Mouse (Mus musculus) limb, embryonic 14.5 days (tissue): Measurements from ENCODE around the gene Gm49394. TPM values are rescaled to one million over a fixed set of nuclear protein-coding genes. Genes with fewer than 3 reads are reported as not detected.

Experiments used
- ATAC-seq: fragments of 200-750 bp; cut with Nextera tagmentation; 2 replicates; pipeline ENCODE4 v1.8.0; 2017; ENCODE audit warnings: low read depth, moderate number of reproducible peaks, moderate TSS enrichment; ENCODE audit not compliant: low FRiP score
- DNase-seq: peaks from one replicate; pipeline ENCODE4 v3.0.0-alpha.2; 2015; ENCODE audit warnings: low spot score
- H3K27ac ChIP-seq: fragments of 300-500 bp; sonication (generic); replicated peaks from 2 replicates; pipeline ENCODE4 v1.5.1; 2014; ENCODE audit warnings: low read depth, mild to moderate bottlenecking, low read length, moderate library complexity, mixed read lengths
- H3K27me3 ChIP-seq: fragments of 300-500 bp; sonication (generic); 2 replicates; pipeline ENCODE4 v1.6.1; 2014; ENCODE audit warnings: low read length, mixed read lengths; ENCODE audit not compliant: control insufficient read depth, insufficient read depth
- H3K36me3 ChIP-seq: fragments of 300-500 bp; sonication (generic); 2 replicates; pipeline ENCODE4 v1.6.1; 2014; ENCODE audit warnings: mild to moderate bottlenecking, low read length, moderate library complexity, mixed read lengths; ENCODE audit not compliant: control insufficient read depth, insufficient read depth
- H3K4me1 ChIP-seq: fragments of 300-500 bp; sonication (generic); 2 replicates; pipeline ENCODE4 v1.6.1; 2014; ENCODE audit warnings: antibody characterized with exemption, low read length, mixed read lengths; ENCODE audit not compliant: control insufficient read depth, insufficient read depth
- H3K4me2 ChIP-seq: fragments of 300-500 bp; sonication (generic); replicated peaks from 2 replicates; pipeline ENCODE4 v1.6.1; 2014; ENCODE audit warnings: low read depth, mild to moderate bottlenecking, low read length, moderate library complexity; ENCODE audit not compliant: severe bottlenecking
- H3K4me3 ChIP-seq: fragments of 300-500 bp; sonication (generic); replicated peaks from 2 replicates; pipeline ENCODE4 v1.5.1; 2014; ENCODE audit warnings: low read length
- H3K9ac ChIP-seq: fragments of 300-500 bp; sonication (generic); 2 replicates; pipeline ENCODE4 v1.6.1; 2014; ENCODE audit warnings: mild to moderate bottlenecking, low read depth, low read length, moderate library complexity; ENCODE audit not compliant: severe bottlenecking
- H3K9me3 ChIP-seq: fragments of 300-500 bp; sonication (generic); 2 replicates; pipeline ENCODE4 v1.6.1; 2016; ENCODE audit warnings: low read length; ENCODE audit not compliant: control insufficient read depth
- POLR2A ChIP-seq: fragments of 200-500 bp; IDR thresholded peaks from 2 replicates; pipeline ENCODE4 v1.8.0; 2012; ENCODE audit warnings: inconsistent platforms, mild to moderate bottlenecking, moderate library complexity, borderline replicate concordance; ENCODE audit not compliant: insufficient read depth, insufficient read length; ENCODE audit errors: extremely low read depth
- WGBS: fragments of 180-500 bp; shearing (Covaris S2); extraction: QIAGEN DNeasy Blood & Tissue Kit; methylation state at CpG from one replicate; pipeline ENCODE4 v1.1.7; 2014; 5-methylcytosine and 5-hydroxymethylcytosine counted together
- polyA plus RNA-seq, 2 experiments: library from polyadenylated mRNA; depleted of rRNA in 1 of 2; stranded (reverse) in 1 of 2; unstranded in 1 of 2; fragments of >200 nt; fragmentation: Nextera tagmentation in 1 of 2; extraction: Ambion mirVana in 1 of 2; gene quantifications; 2 replicates each; pipeline versions ENCODE4 v1.2.1 to v1.2.3; 2012 to 2014

The Gm49394 gene
- polyA plus RNA-seq, 2 experiments: 0.41 to 1.4 TPM

DNA sequence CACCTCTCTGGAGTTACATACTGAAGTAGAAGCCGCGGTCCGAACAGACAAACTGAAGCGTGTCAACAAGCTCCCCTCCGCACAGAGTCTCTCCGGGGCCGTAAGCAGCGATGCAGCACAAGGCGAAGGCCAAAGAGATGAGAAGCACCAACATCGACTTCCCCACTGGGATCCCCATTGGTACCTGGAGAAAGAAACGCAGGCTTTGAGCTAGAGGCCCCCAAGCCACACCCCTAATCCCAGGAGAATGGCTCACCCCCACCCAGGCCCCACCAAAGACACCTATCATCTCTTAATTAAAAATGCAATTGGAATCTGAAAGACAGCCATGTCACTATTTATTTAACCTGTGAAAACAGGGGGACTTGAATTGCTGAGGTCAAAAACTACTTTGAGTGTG is 14.1 kb downstream of the Gm49394 start:
- peak overlapping the region; percentile 96 for H3K9ac ChIP-seq
- no peaks in the 10 kb centered on the region for H3K9me3 ChIP-seq
- ATAC-seq (no peak), DNase-seq (no peak)
- no peak for TF ChIP-seq POLR2A
- H3K4me1 ChIP-seq: no peaks in the 10 kb centered on the region
- 13% methylated on average over 11 of the region's 11 CpGs for WGBS
- H3K27ac ChIP-seq: 0 out of 2 replicates have a peak overlapping the region, but pooled peaks have one; percentile 72
- H3K4me3 ChIP-seq: peak overlapping the region; percentile 71
- peaks cover 55% of the 10 kb centered on the region for H3K27me3 ChIP-seq
- peaks cover 59% of the 10 kb centered on the region for H3K36me3 ChIP-seq
- H3K4me2 ChIP-seq: peak overlapping the region; percentile 67

GRCm38 (mm10) chr7:142653726-142654125 is 16.0 kb downstream of the Gm49394 start:
- no peak for TF ChIP-seq POLR2A
- H3K9ac ChIP-seq: peak overlapping the region; percentile 96; the same call in 1 of the 2 replicates
- H3K9me3 ChIP-seq: no peaks in the 10 kb centered on the region
- H3K4me3 ChIP-seq: peak overlapping the region; percentile 71
- H3K27me3 ChIP-seq: peaks cover 40% of the 10 kb centered on the region
- H3K4me1 ChIP-seq: no peaks in the 10 kb centered on the region
- peak overlapping the region; percentile 56 for H3K27ac ChIP-seq
- peak overlapping the region; percentile 67 for H3K4me2 ChIP-seq
- ATAC-seq: no peak
- 10% methylated on average over 18 of the region's 18 CpGs for WGBS
- no peak for DNase-seq
- peaks cover 59% of the 10 kb centered on the region for H3K36me3 ChIP-seq

GRCm38 (mm10) chr7:142646676-142647075 is 23.1 kb downstream of the Gm49394 start:
- WGBS: 25% methylated on average over 6 of the region's 6 CpGs
- H3K36me3 ChIP-seq: peaks cover 8% of the 10 kb centered on the region
- ATAC-seq (no peak), DNase-seq (no peak)
- H3K4me2 ChIP-seq: no peak overlapping the region
- no peak overlapping the region for H3K27ac ChIP-seq
- no peak for TF ChIP-seq POLR2A
- H3K9ac ChIP-seq: no peak overlapping the region
- H3K4me3 ChIP-seq: no peak overlapping the region
- no peaks in the 10 kb centered on the region for H3K27me3 ChIP-seq
- H3K4me1 ChIP-seq: peaks cover 11% of the 10 kb centered on the region; the same call in 1 of the 2 replicates
- H3K9me3 ChIP-seq: no peaks in the 10 kb centered on the region

- ATAC-seq: no peak; the same call in 1 of the 2 replicates
- DNase-seq: no peak
- Histone ChIP-seq H3K36me3 (no peaks in the 10 kb centered on the region), H3K9me3 (no peaks in the 10 kb centered on the region), H3K9ac (no peak overlapping the region), H3K4me1 (peaks cover 11% of the 10 kb centered on the region; the same call in 1 of the 2 replicates), H3K27ac (0 out of 2 replicates have a peak overlapping the region, but pooled peaks have one; percentile 45), H3K27me3 (no peaks in the 10 kb centered on the region), H3K4me2 (no peak overlapping the region), H3K4me3 (no peak overlapping the region)
- TF ChIP-seq POLR2A: no peak
- 15% methylated on average over 5 of the region's 5 CpGs for WGBS
These were observed 24.7 kb downstream of the Gm49394 start for GRCm38 (mm10) chr7:142645045-142645444.

GRCm38 (mm10) chr7:142636178-142636577 is 33.6 kb downstream of the Gm49394 start:
- Histone ChIP-seq H3K4me2 (no peak overlapping the region), H3K27me3 (no peaks in the 10 kb centered on the region), H3K9me3 (no peaks in the 10 kb centered on the region), H3K36me3 (no peaks in the 10 kb centered on the region), H3K4me1 (peaks cover 7% of the 10 kb centered on the region), H3K27ac (no peak overlapping the region), H3K4me3 (no peak overlapping the region), H3K9ac (no peak overlapping the region)
- DNase-seq (no peak), ATAC-seq (no peak)
- TF ChIP-seq POLR2A: no peak

DNA sequence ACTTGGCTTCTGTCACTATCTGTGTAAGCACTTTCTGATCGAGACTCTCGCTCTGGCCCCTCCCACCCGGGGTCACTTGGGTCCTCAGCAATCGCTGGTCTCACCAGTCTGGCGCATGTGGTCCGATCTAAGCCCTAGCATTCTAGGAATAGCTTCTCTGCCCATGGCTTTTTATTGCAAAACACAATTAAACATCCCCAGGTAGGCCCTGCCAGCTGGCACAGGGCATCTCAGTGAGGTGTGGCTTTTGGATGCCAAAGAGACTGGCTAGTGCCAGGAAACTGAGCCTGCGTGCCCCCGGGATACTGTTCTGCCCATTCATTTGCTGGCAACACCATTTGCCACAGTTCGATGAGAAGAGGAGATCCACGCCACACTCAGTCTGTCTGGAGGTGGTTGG is 39.1 kb downstream of the Gm49394 start:
- H3K36me3 ChIP-seq: no peaks in the 10 kb centered on the region
- DNase-seq: no peak
- no peak overlapping the region for H3K4me2 ChIP-seq
- H3K9me3 ChIP-seq: no peaks in the 10 kb centered on the region
- 81% methylated on average over 10 of the region's 10 CpGs for WGBS
- ATAC-seq: no peak
- H3K27me3 ChIP-seq: no peaks in the 10 kb centered on the region
- TF ChIP-seq POLR2A: no peak
- H3K4me3 ChIP-seq: no peak overlapping the region
- no peaks in the 10 kb centered on the region for H3K4me1 ChIP-seq
- H3K9ac ChIP-seq: no peak overlapping the region
- H3K27ac ChIP-seq: no peak overlapping the region
